ENCODE assay signal across 24 mouse cellular contexts in genomic region chrX:18814441-18814973, GRCm38 (mm10).
DNase-seq lines count a peak whose midpoint lies in the region; ATAC-seq and TF ChIP-seq lines count a peak whose summit lies in the region.
"Had no signal": no experiment of that assay in that cellular context is flagged by ENCODE, and none has a peak within 500 bp of the region (broad histone marks: within the 10 kb centered on the region; RNA-seq: fewer than 3 reads in every experiment).

No protein-coding gene starts in this region.

- DNase-seq in hindbrain, embryonic 10.5 days (ENCODE audit: low spot score): peak; percentile 14
- no peak for DNase-seq in hindbrain, postnatal 0 days (ENCODE audit: low spot score)
- DNase-seq in midbrain, embryonic 10.5 days (ENCODE audit: low spot score): peak; percentile 12
- peak; percentile 14 for DNase-seq in R1 (ENCODE audit: low read depth, low spot score)
- DNase-seq in heart, postnatal 14 days: no peak
- DNase-seq in cerebellum, postnatal 25 days: no peak
- DNase-seq: adrenal gland, adult 2 months; adrenal gland, postnatal 14 days; cerebellum, adult 11 months; cerebellum, adult 2 months; cerebellum, adult 9-11 months; cerebellum, postnatal 36 days; gastrocnemius, postnatal 10 days; gastrocnemius, postnatal 36 days; heart, adult 2 months; kidney, adult 11 months had no signal

- H3K9me3 ChIP-seq in hindbrain, embryonic 10.5 days: peaks cover 5% of the 10 kb centered on the region; the same call in 1 of the 2 replicates
- no peaks in the 10 kb centered on the region for H3K9me3 ChIP-seq in hindbrain, postnatal 0 days (ENCODE audit: low read length)
- 0 out of 2 replicates have a peak, but pooled peaks cover 3% of the 10 kb centered on the region for H3K9me3 ChIP-seq in midbrain, embryonic 10.5 days (replicated peaks)
- no peaks in the 10 kb centered on the region for H3K9me3 ChIP-seq in midbrain, embryonic 16.5 days (replicated peaks; ENCODE audit: control insufficient read depth, low read length, poor library complexity, severe bottlenecking)
- H3K9me3 ChIP-seq in hindbrain, embryonic 13.5 days: no peaks in the 10 kb centered on the region
- H3K9me3 ChIP-seq: forebrain, embryonic 10.5 days; forebrain, embryonic 13.5 days; heart, embryonic 10.5 days; heart, embryonic 13.5 days; intestine, embryonic 15.5 days had no signal

- no peak overlapping the region for H3K4me3 ChIP-seq in hindbrain, embryonic 10.5 days
- no peak overlapping the region for H3K4me3 ChIP-seq in hindbrain, postnatal 0 days (ENCODE audit: low read length)
- H3K4me3 ChIP-seq in midbrain, embryonic 10.5 days: no peak overlapping the region
- H3K4me3 ChIP-seq in midbrain, embryonic 16.5 days (ENCODE audit: low read depth, low read length): no peak overlapping the region
- H3K4me3 ChIP-seq in hindbrain, embryonic 13.5 days: no peak overlapping the region
- H3K4me3 ChIP-seq: forebrain, embryonic 10.5 days; forebrain, embryonic 13.5 days; heart, adult 2 months; heart, embryonic 10.5 days; heart, embryonic 13.5 days; intestine, embryonic 15.5 days had no signal

- H3K27me3 ChIP-seq in hindbrain, embryonic 10.5 days (ENCODE audit: insufficient read depth, poor library complexity, severe bottlenecking): no peaks in the 10 kb centered on the region
- no peaks in the 10 kb centered on the region for H3K27me3 ChIP-seq in hindbrain, postnatal 0 days (ENCODE audit: insufficient read depth, low read length)
- H3K27me3 ChIP-seq in midbrain, embryonic 10.5 days (ENCODE audit: low read depth, poor library complexity, severe bottlenecking): no peaks in the 10 kb centered on the region
- no peaks in the 10 kb centered on the region for H3K27me3 ChIP-seq in midbrain, embryonic 16.5 days (ENCODE audit: control insufficient read depth, insufficient read depth, low read depth, low read length)
- H3K27me3 ChIP-seq in hindbrain, embryonic 13.5 days: no peaks in the 10 kb centered on the region
- H3K27me3 ChIP-seq: forebrain, embryonic 13.5 days; heart, embryonic 13.5 days; intestine, embryonic 15.5 days had no signal

- H3K9ac ChIP-seq in hindbrain, postnatal 0 days (replicated peaks; ENCODE audit: low read length): no peak overlapping the region
- no peak overlapping the region for H3K9ac ChIP-seq in midbrain, embryonic 16.5 days (ENCODE audit: low read depth, low read length)
- H3K9ac ChIP-seq in hindbrain, embryonic 13.5 days: no peak overlapping the region
- H3K9ac ChIP-seq: forebrain, embryonic 13.5 days; heart, embryonic 13.5 days; intestine, embryonic 15.5 days had no signal

- H3K4me1 ChIP-seq in hindbrain, embryonic 10.5 days (replicated peaks): peaks cover 7% of the 10 kb centered on the region; the same call in 1 of the 2 replicates
- no peaks in the 10 kb centered on the region for H3K4me1 ChIP-seq in hindbrain, postnatal 0 days (ENCODE audit: insufficient read depth, low read length)
- peaks cover 6% of the 10 kb centered on the region; the same call in 1 of the 2 replicates for H3K4me1 ChIP-seq in midbrain, embryonic 10.5 days
- H3K4me1 ChIP-seq in midbrain, embryonic 16.5 days (ENCODE audit: control insufficient read depth, insufficient read depth, low read length): no peaks in the 10 kb centered on the region
- no peaks in the 10 kb centered on the region for H3K4me1 ChIP-seq in hindbrain, embryonic 13.5 days (replicated peaks)
- H3K4me1 ChIP-seq: forebrain, embryonic 13.5 days; heart, embryonic 10.5 days; heart, embryonic 13.5 days; intestine, embryonic 15.5 days had no signal

- no peak overlapping the region for H3K27ac ChIP-seq in hindbrain, embryonic 10.5 days
- H3K27ac ChIP-seq in hindbrain, postnatal 0 days: no peak overlapping the region
- no peak overlapping the region for H3K27ac ChIP-seq in midbrain, embryonic 10.5 days (replicated peaks)
- no peak overlapping the region for H3K27ac ChIP-seq in midbrain, embryonic 16.5 days (ENCODE audit: low read length)
- H3K27ac ChIP-seq in hindbrain, embryonic 13.5 days: no peak overlapping the region
- H3K27ac ChIP-seq: forebrain, embryonic 10.5 days; forebrain, embryonic 13.5 days; heart, adult 2 months; heart, embryonic 10.5 days; heart, embryonic 13.5 days; intestine, embryonic 15.5 days had no signal

- H3K36me3 ChIP-seq in hindbrain, embryonic 10.5 days: no peaks in the 10 kb centered on the region
- H3K36me3 ChIP-seq in hindbrain, postnatal 0 days (ENCODE audit: insufficient read depth, low read length): no peaks in the 10 kb centered on the region
- no peaks in the 10 kb centered on the region for H3K36me3 ChIP-seq in midbrain, embryonic 10.5 days
- no peaks in the 10 kb centered on the region for H3K36me3 ChIP-seq in midbrain, embryonic 16.5 days (ENCODE audit: control insufficient read depth, insufficient read depth, low read length)
- H3K36me3 ChIP-seq in hindbrain, embryonic 13.5 days: no peaks in the 10 kb centered on the region
- H3K36me3 ChIP-seq: forebrain, embryonic 10.5 days; heart, embryonic 10.5 days; heart, embryonic 13.5 days; intestine, embryonic 15.5 days had no signal

- 31% methylated on average over 3 of the region's 3 CpGs for WGBS in hindbrain, embryonic 10.5 days
- WGBS in hindbrain, postnatal 0 days: 29% methylated on average over 3 of the region's 3 CpGs
- 43% methylated on average over 3 of the region's 3 CpGs for WGBS in midbrain, embryonic 10.5 days
- WGBS in midbrain, embryonic 16.5 days: 31% methylated on average over 3 of the region's 3 CpGs
- 10% methylated on average over 3 of the region's 3 CpGs for WGBS in hindbrain, embryonic 13.5 days

- no peak for ATAC-seq in hindbrain, postnatal 0 days
- ATAC-seq in midbrain, embryonic 16.5 days: no peak
- 0 out of 2 replicates have a peak, but pooled peaks have one; percentile 36 for ATAC-seq in hindbrain, embryonic 13.5 days (ENCODE audit: low FRiP score)
- ATAC-seq: forebrain, embryonic 13.5 days; forebrain, embryonic 16.5 days; intestine, embryonic 15.5 days had no signal

- H3K4me2 ChIP-seq in hindbrain, postnatal 0 days (ENCODE audit: low read depth, low read length): no peak overlapping the region
- no peak overlapping the region for H3K4me2 ChIP-seq in midbrain, embryonic 16.5 days (ENCODE audit: low read length)
- no peak overlapping the region for H3K4me2 ChIP-seq in hindbrain, embryonic 13.5 days
- H3K4me2 ChIP-seq: forebrain, embryonic 13.5 days; heart, embryonic 13.5 days; intestine, embryonic 15.5 days had no signal

- intact Hi-C loops in heart, postnatal 14 days (cut with DNase I): no loop called here

- TF ChIP-seq CTCF in hindbrain, postnatal 0 days (IDR thresholded peaks at IDR 0.05; ENCODE audit: low read depth): no peak

Comparison
In these comparisons a context has a peak if more than half of its experiments do, and no peak if none do; other contexts are left out.
1. DNase-seq: peak in hindbrain, embryonic 10.5 days (single experiment), midbrain, embryonic 10.5 days (single experiment) and R1 (single experiment); none in hindbrain, postnatal 0 days (single experiment), heart, postnatal 14 days (0 of 2) and cerebellum, postnatal 25 days (0 of 2).